Mouse (Mus musculus) ES-E14 (cell line): ENCODE data around the gene Oaz3. TPM values are rescaled to one million over a fixed set of nuclear protein-coding genes. Genes with fewer than 3 reads are reported as not detected.

ENCODE experiments used
- DNase-seq: peaks from one replicate; pipeline ENCODE4 v3.0.0-alpha.2; 2013; ENCODE audit warnings: low read depth, low spot score
- H3K27ac ChIP-seq: 2 replicates; pipeline ENCODE4 v1.5.1; 2012; ENCODE audit warnings: low read depth, mild to moderate bottlenecking, low read length, moderate library complexity, mixed read lengths; ENCODE audit not compliant: poor library complexity, insufficient read depth, severe bottlenecking
- H3K36me3 ChIP-seq: 2 replicates; pipeline ENCODE4 v1.6.1; 2012; ENCODE audit warnings: mild to moderate bottlenecking, low read length, moderate library complexity, mixed read lengths; ENCODE audit not compliant: control insufficient read depth, poor library complexity, insufficient read depth, severe bottlenecking
- H3K4me1 ChIP-seq, 2 experiments: fragments of 150-350 bp in 1 of 2; sonication (generic) in 1 of 2; 2 replicates each; pipeline ENCODE4 v1.6.1; 2012; ENCODE audit warnings: low read length in 2 of 2, mild to moderate bottlenecking in 1 of 2, mixed read lengths in 1 of 2; ENCODE audit not compliant: control insufficient read depth in 2 of 2, insufficient read depth in 2 of 2, poor library complexity in 1 of 2
- H3K4me3 ChIP-seq, 2 experiments: fragments of 150-350 bp in 1 of 2; sonication (generic) in 1 of 2; 2 replicates each; pipeline ENCODE4 v1.5.1; 2012; ENCODE audit warnings: low read length in 2 of 2, low read depth in 1 of 2, mild to moderate bottlenecking in 1 of 2, mixed read lengths in 1 of 2; ENCODE audit not compliant: insufficient read depth in 1 of 2, poor library complexity in 1 of 2, severe bottlenecking in 1 of 2
- H3K9ac ChIP-seq: 2 replicates; pipeline ENCODE4 v1.6.1; 2012; ENCODE audit warnings: low read depth, mild to moderate bottlenecking, low read length, mixed read lengths; ENCODE audit not compliant: poor library complexity, insufficient read depth, severe bottlenecking
- H3K9me3 ChIP-seq: fragments of 150-350 bp; sonication (generic); 2 replicates; pipeline ENCODE4 v1.6.1; 2012; ENCODE audit warnings: low read depth, mild to moderate bottlenecking, low read length; ENCODE audit not compliant: control insufficient read depth, insufficient read depth
- CHD2 ChIP-seq: IDR thresholded peaks from 2 replicates; pipeline ENCODE4 v1.6.1; 2014; ENCODE audit warnings: mild to moderate bottlenecking, low read depth, low read length, inconsistent platforms
- HCFC1 ChIP-seq: IDR thresholded peaks from 2 replicates; pipeline ENCODE4 v1.6.1; 2012; ENCODE audit warnings: low read length, inconsistent platforms, borderline replicate concordance; ENCODE audit not compliant: insufficient read depth
- MAFK ChIP-seq: IDR thresholded peaks from 2 replicates; pipeline ENCODE4 v1.6.1; 2014; ENCODE audit warnings: mild to moderate bottlenecking, low read depth, low read length, inconsistent platforms; ENCODE audit not compliant: insufficient read depth
- ZC3H11A ChIP-seq: IDR thresholded peaks from 2 replicates; pipeline ENCODE4 v1.6.1; 2012; ENCODE audit warnings: low read depth, mild to moderate bottlenecking, inconsistent platforms, low read length, borderline replicate concordance
- ZNF384 ChIP-seq: IDR thresholded peaks from 2 replicates; pipeline ENCODE4 v1.6.1; 2012; ENCODE audit warnings: low read depth, low read length, inconsistent platforms
- in situ Hi-C, 2 experiments: fragments of 600-800 bp; cut with MboI; formaldehyde crosslinking; loops; one replicate each; pipeline ENCODE4 v1.15.1; 2025; ENCODE audit warnings: low sequenced_read_pairs in 2 of 2, inconsistent platforms in 1 of 2; ENCODE audit not compliant: unreplicated experiment in 2 of 2
- total RNA-seq: library from RNA; depleted of rRNA; stranded (reverse); fragments of 300-350 nt; gene quantifications from 2 replicates; pipeline ENCODE4 v1.2.3, GENCODE M21; 2012

Oaz3 gene
- total RNA-seq, 1 experiment: 0.36 TPM

DNA sequence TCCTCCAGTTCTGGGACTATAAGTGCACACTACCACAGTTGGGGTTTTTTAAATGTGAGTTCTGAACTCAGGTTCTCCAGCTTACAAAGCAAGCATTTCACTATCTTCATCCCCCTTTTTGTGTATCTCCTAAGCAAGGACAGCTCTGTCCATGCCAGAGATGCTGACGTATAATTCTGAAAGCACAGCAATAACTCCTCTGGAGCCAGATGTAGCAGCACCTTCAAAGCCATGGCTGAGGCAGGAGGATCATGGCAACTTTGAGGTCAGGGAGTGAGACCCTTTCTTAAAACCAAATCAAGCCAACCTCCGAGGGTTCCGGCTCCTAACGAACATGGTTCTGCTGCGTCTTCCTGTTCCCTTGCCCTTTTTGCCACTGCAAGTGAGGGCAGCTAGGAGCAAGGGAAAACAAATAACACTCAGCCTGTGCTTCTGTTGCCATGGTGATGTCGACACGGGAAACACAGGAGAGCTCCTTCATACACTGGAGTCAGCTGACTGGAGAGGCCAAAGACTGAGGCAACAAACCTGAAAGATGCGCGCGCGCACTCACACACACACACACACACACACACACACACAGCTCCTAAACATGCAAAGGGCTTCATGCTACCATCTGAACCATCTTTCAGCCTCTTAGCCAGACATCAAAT, 20.3 kb upstream of the Oaz3 start:
- no peak for DNase-seq
- Histone ChIP-seq H3K36me3 (no peaks in the 10 kb centered on the region), H3K9me3 (no peaks in the 10 kb centered on the region), H3K4me3 (no peak overlapping the region), H3K27ac (no peak overlapping the region), H3K4me1 (peaks cover 1 to 7% of the 10 kb centered on the region in 2 experiments; a peak in 1 of 4 replicates), H3K9ac (no peak overlapping the region)
- TF ChIP-seq CHD2 (no peak), HCFC1 (no peak), ZNF384 (no peak), MAFK (no peak), ZC3H11A (no peak)
- in situ Hi-C loops: no loop called here

DNA sequence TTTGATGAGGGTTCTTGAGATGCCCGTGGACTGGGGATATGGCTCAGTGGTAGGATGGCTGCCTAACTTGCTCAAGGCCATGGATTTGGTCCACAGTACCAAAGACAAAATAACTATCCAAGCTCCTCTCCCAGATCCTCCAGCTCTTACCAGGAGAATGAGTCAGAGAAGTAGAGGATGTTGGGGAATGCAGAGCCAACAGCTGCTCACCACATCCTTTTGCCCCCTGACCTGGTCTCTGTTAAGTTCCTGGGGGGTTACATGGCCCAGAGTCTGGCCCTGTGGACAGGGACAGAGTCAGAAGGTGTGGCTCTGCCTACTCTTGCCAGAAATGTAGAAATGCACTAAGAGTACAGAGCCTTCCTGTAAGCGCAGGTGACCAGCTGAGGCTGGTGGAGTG, 16.1 kb upstream of the Oaz3 start:
- Histone ChIP-seq H3K4me3 (no peak overlapping the region), H3K36me3 (no peaks in the 10 kb centered on the region), H3K9ac (no peak overlapping the region), H3K9me3 (no peaks in the 10 kb centered on the region), H3K27ac (no peak overlapping the region), H3K4me1 (peaks cover under 1 to 2% of the 10 kb centered on the region in 2 experiments; a peak in 1 of 4 replicates)
- TF ChIP-seq CHD2: no peak
- DNase-seq: no peak
- in situ Hi-C loops: no loop called here

DNA sequence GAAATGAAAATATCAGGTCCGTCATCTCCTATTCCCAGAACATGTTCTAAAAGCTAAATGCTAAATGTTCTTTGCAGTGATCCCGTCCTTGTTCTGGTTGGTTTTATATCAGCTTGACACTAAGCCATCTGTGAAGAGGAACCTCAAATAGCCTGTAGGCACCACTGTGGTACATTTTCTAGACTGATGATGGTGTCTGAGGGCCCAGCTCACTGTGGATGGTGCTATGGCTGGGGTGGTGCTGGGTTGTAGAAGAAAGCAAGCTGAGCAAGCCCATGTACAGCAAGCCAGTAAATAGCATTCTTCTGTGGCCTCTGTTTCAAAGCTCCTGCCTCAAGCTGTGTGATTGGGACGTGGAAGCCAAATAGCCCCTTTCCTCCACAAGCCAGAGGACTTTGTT, 13.3 kb upstream of the Oaz3 start:
- DNase-seq: no peak
- in situ Hi-C loops: no loop called here
- no peaks in the 10 kb centered on the region for H3K4me1 ChIP-seq
- no peak for TF ChIP-seq HCFC1
- no peak for TF ChIP-seq MAFK
- TF ChIP-seq CHD2: no peak
- TF ChIP-seq ZC3H11A: no peak
- TF ChIP-seq ZNF384: no peak
- H3K4me3 ChIP-seq: no peak overlapping the region
- no peaks in the 10 kb centered on the region for H3K9me3 ChIP-seq
- H3K27ac ChIP-seq: no peak overlapping the region
- H3K36me3 ChIP-seq: no peaks in the 10 kb centered on the region
- H3K9ac ChIP-seq: no peak overlapping the region

DNA sequence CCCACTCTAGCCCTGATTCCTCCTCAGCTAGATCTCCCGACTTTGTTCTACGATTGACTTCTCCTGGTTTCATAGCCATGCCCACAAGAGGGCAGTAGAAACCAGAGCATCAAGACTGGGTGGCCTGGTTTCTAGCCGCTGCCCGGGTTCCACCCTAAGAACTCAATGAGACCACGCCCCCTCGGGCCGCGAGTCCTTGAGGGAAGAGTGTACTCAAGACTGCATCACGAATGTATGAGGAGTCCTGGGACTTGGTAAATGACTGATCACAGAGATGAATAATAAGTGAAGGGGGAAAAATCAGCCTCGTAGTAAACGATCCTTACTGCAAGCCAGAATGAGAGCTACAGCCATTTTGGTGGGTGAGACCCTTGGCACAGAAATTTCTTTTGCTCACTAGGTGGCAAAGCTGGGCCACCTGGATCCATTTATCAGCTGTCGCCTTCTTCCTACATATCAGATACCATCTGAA, 12.8 kb upstream of the Oaz3 start:
- peak; percentile 95 for DNase-seq
- TF ChIP-seq HCFC1 (no peak), CHD2 (no peak), MAFK (no peak), ZC3H11A (peak; percentile 93), ZNF384 (no peak)
- no peaks in the 10 kb centered on the region for H3K36me3 ChIP-seq
- no peak overlapping the region for H3K27ac ChIP-seq
- peak overlapping the region; percentile 45; the same call in 1 of the 2 replicates for H3K9ac ChIP-seq
- no peaks in the 10 kb centered on the region for H3K9me3 ChIP-seq
- H3K4me3 ChIP-seq: peak overlapping the region in 1 of 2 experiments; percentile 40; a peak in 1 of 4 replicates
- no peaks in the 10 kb centered on the region for H3K4me1 ChIP-seq
- in situ Hi-C loops: no loop called here
